Mouse (Mus musculus): ENCODE data around the gene Dgcr8. TPM values are rescaled to one million over a fixed set of nuclear protein-coding genes. Genes with fewer than 3 reads are reported as not detected.
A peak's percentile ranks its signal among the peaks of the same experiment; 100 is the strongest.
"Not testable (repeated sequence)": the region's sequence is repeated elsewhere in the genome, so short reads cannot be mapped to it uniquely, and the experiment has no call there.

Dgcr8 gene
- 38.5 and 40.9 TPM in 2 replicates for polyA plus RNA-seq (2015; fragmentation: Nextera tagmentation; extraction: Ambion mirVana)

DNA sequence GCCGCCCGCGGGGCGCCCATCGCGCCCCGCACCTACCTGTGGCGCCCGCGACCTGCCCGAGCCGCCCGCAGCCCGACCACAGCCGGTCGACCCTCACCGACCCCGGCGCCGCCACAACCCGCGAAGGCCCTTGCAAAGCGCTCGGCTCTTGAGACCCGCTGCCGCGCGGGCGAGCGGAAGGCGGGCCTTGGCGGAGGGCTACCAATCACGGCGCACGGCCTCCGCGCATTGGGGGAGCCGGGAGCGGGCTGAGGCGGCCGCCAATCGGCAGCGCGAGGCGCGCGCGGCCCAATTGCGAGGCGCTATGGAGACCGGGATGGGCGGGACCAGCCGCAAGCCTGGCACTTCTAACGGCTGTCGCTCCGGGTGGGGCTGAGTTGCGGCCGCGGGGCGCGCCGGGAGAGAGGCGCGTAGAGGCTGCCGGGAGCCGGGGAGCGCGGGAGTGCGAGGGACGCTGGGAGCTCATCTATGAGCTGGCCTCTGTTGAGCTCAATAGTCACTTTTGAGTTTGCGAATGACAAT, at the start of gene Dgcr8:
Gene Dgcr8, minus strand, starts transcription at position 180 of the 522 bp plus-strand sequence.
- WGBS: under 1% methylated on average over 64 of the region's 71 CpGs
- Histone ChIP-seq H3K27ac (replicated peaks) (peak within 1 kb of the TSS; percentile 81), H3K9me3 (no peaks in the 10 kb centered on the region), H3K36me3 (peaks cover 9% of the 10 kb centered on the region), H3K4me3 (peak within 1 kb of the TSS; percentile 89), H3K9ac (replicated peaks) (peak within 1 kb of the TSS; percentile 95), H3K4me1 (peaks cover 36% of the 10 kb centered on the region), H3K4me2 (replicated peaks) (peak within 1 kb of the TSS; percentile 85), H3K27me3 (no peaks in the 10 kb centered on the region)
- peak; percentile 100 for ATAC-seq (replicated peaks)

DNA sequence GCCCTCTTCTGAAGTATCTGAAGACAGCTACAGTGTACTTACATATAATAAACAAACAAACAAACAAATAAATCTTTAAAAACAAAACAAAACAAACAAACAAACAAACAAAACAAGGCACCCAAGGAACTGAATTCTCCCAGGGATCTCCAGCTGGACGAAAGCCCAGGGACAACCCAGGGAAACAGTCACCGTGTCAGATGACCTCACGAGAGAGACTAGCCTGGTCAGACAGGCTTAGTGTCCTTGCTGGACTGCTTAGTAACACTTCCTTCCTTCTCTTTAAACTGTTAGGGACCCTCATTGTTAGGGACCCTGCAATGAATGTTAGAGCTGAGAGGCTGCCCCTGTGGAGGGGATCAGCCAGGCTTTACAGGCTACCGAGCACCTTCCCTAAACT, 48.2 kb upstream of the Dgcr8 start:
- H3K36me3 ChIP-seq: peaks cover 4% of the 10 kb centered on the region; the same call in 1 of the 2 replicates
- H3K4me3 ChIP-seq: no peak overlapping the region
- WGBS: 90% methylated on average over 4 of the region's 4 CpGs
- no peak overlapping the region for H3K4me2 ChIP-seq (replicated peaks)
- H3K9me3 ChIP-seq: no peaks in the 10 kb centered on the region
- H3K27ac ChIP-seq (replicated peaks): no peak overlapping the region
- no peaks in the 10 kb centered on the region for H3K27me3 ChIP-seq
- ATAC-seq (replicated peaks): no peak
- H3K4me1 ChIP-seq: peaks cover 14% of the 10 kb centered on the region
- H3K9ac ChIP-seq (replicated peaks): no peak overlapping the region

DNA sequence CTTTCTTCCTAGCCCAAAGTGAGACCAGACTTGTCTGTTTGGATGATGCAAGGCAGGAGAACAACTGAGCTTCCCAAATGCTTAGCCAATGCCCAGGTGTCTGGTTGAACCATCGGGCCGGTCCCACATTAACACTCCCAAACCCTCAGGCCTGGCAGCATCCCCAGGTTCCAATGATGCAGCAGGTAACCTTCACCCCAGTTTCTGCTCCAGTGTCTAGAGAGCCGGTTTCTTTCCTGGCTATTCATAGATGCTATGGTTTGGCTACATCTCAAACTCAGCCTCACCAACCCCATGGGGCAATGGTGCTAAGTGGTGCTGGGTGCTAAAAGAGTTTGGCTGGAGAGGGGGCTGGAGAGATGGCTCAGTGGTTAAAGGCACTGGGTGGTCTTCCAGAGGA, 46.9 kb upstream of the Dgcr8 start:
- no peaks in the 10 kb centered on the region for H3K9me3 ChIP-seq
- WGBS: 96% methylated on average over 3 of the region's 3 CpGs

DNA sequence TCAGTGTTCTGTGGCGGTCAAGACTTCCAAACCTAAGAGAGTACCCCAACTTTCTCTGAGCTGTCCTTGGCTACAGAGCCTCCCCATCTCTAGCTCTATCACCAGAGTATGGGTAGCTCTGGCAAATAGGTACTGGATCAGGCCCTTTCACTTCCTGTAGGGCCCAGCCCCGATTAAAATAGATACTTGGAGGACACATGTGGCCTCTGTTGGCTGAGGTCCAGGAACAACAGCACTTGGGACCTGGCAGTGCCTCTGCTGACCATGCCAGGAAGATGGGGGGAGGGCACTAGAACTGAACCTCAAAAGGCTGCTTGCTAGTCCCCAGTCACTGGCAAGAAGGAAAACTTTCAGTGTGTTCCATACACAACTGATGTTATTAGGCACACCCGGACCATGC, 44.9 kb upstream of the Dgcr8 start:
- Histone ChIP-seq H3K27ac (replicated peaks) (no peak overlapping the region), H3K9ac (replicated peaks) (no peak overlapping the region), H3K36me3 (peaks cover 4% of the 10 kb centered on the region; the same call in 1 of the 2 replicates), H3K9me3 (no peaks in the 10 kb centered on the region), H3K4me3 (no peak overlapping the region), H3K4me1 (no peaks in the 10 kb centered on the region), H3K27me3 (no peaks in the 10 kb centered on the region), H3K4me2 (replicated peaks) (no peak overlapping the region)
- WGBS: 88% methylated on average over 3 of the region's 3 CpGs
- ATAC-seq (replicated peaks): no peak

More for the DNA sequence above, 46.9 kb upstream of the Dgcr8 start:
- Histone ChIP-seq H3K36me3 (peaks cover 4% of the 10 kb centered on the region; the same call in 1 of the 2 replicates), H3K4me2 (replicated peaks) (no peak overlapping the region), H3K9ac (replicated peaks) (no peak overlapping the region), H3K27ac (replicated peaks) (no peak overlapping the region), H3K4me3 (no peak overlapping the region), H3K27me3 (no peaks in the 10 kb centered on the region), H3K4me1 (peaks cover 12% of the 10 kb centered on the region)
- no peak for ATAC-seq (replicated peaks)

DNA sequence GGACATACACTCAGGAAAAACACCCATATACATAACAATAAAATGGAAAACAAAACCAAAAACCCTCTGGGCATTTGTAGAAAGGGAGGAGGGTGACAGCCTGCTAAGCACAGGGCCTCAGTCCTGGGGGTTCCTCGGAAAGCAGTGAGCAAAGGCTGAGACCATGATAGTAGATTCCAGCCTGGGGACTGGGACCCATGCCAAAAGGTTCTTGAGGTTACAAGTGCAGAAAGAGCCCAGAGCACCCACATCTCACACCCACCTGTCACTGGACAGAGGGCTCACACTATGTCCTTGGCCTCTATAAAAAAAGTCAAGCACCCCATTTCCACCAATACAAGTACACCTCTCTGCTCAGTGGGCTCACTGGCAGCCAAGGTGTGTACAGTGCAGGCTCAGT, 39.5 kb upstream of the Dgcr8 start:
- Histone ChIP-seq H3K9me3 (no peaks in the 10 kb centered on the region), H3K9ac (replicated peaks) (no peak overlapping the region), H3K4me2 (replicated peaks) (no peak overlapping the region), H3K27ac (replicated peaks) (no peak overlapping the region), H3K27me3 (no peaks in the 10 kb centered on the region), H3K4me3 (no peak overlapping the region), H3K4me1 (no peaks in the 10 kb centered on the region), H3K36me3 (peaks cover 4% of the 10 kb centered on the region; the same call in 1 of the 2 replicates)
- WGBS: 48% methylated on average over 1 of the region's 1 CpGs
- no peak for ATAC-seq (replicated peaks)

DNA sequence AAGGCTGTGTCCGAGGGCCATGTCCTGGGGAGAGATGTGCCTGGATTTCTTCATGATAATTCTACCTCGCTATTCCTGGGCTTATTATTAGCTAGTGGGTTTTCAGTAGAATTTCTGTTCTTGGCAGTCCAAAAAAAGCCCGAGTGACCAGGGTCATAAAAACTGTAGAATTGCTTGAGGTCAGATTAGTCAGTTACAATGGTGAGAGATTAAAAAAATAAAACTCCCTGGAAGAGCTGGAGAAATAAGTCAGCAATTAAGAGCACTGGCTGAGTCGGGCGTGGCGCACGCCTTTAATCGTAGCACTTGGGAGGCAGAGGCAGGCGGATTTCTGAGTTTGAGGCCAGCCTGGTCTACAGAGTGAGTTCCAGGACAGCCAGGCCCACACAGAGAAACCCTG, 38.9 kb upstream of the Dgcr8 start:
- H3K9me3 ChIP-seq: no peaks in the 10 kb centered on the region
- peaks cover 5% of the 10 kb centered on the region; the same call in 1 of the 2 replicates for H3K36me3 ChIP-seq
- H3K9ac ChIP-seq (replicated peaks): no peak overlapping the region
- H3K27me3 ChIP-seq: no peaks in the 10 kb centered on the region
- WGBS: 91% methylated on average over 9 of the region's 9 CpGs
- H3K4me1 ChIP-seq: no peaks in the 10 kb centered on the region
- H3K27ac ChIP-seq (replicated peaks): no peak overlapping the region
- no peak for ATAC-seq (replicated peaks)
- no peak overlapping the region for H3K4me2 ChIP-seq (replicated peaks)
- H3K4me3 ChIP-seq: no peak overlapping the region

DNA sequence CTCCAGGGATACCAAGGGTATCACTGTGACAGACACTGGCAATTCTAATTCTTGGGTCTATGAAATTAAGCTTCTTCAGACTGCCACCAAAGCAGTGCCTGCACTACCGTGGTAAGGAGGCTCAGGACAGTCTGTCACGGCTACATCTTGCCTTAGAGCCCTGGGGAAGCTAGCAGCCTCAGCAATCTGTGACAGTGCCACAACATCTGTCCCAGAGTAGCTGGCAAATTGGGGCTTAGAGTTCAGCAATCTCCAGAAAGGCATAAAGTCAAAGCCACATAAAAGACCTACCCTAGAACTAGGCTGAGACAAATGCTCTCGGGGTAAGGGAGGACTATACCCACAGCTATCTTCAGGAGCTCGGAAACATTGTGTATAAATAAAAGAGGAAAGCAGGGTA, 36.7 kb upstream of the Dgcr8 start:
- Histone ChIP-seq H3K27ac (replicated peaks) (no peak overlapping the region), H3K9me3 (no peaks in the 10 kb centered on the region), H3K4me2 (replicated peaks) (no peak overlapping the region), H3K4me1 (no peaks in the 10 kb centered on the region), H3K27me3 (no peaks in the 10 kb centered on the region), H3K4me3 (no peak overlapping the region), H3K9ac (replicated peaks) (no peak overlapping the region), H3K36me3 (peaks cover 18% of the 10 kb centered on the region)
- WGBS: 77% methylated on average over 4 of the region's 4 CpGs
- no peak for ATAC-seq (replicated peaks)

DNA sequence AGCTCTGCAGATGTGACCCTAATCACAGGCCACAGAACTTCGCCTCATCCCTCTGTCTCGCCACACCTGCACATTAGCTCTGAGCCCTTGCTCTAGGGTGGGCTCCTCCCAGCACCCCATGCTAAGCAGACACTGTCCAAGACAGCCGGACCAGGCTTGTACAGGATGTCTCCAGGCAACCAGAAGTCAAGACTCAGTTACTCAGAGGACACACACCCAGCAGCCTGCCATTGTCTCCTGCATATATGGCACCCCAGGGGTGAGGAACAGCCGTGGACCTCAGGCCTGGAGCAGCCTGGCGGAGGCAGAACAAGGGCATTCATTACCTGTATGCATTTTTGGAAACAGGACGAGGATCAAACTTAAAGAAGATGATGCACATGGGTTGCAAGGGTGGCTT, 35.0 kb upstream of the Dgcr8 start:
- H3K36me3 ChIP-seq: peaks cover 23% of the 10 kb centered on the region
- no peak for ATAC-seq (replicated peaks)
- no peak overlapping the region for H3K4me2 ChIP-seq (replicated peaks)
- WGBS: 78% methylated on average over 6 of the region's 6 CpGs
- H3K9ac ChIP-seq (replicated peaks): no peak overlapping the region
- no peaks in the 10 kb centered on the region for H3K9me3 ChIP-seq
- H3K27ac ChIP-seq (replicated peaks): no peak overlapping the region
- H3K27me3 ChIP-seq: no peaks in the 10 kb centered on the region
- no peaks in the 10 kb centered on the region for H3K4me1 ChIP-seq
- H3K4me3 ChIP-seq: no peak overlapping the region

DNA sequence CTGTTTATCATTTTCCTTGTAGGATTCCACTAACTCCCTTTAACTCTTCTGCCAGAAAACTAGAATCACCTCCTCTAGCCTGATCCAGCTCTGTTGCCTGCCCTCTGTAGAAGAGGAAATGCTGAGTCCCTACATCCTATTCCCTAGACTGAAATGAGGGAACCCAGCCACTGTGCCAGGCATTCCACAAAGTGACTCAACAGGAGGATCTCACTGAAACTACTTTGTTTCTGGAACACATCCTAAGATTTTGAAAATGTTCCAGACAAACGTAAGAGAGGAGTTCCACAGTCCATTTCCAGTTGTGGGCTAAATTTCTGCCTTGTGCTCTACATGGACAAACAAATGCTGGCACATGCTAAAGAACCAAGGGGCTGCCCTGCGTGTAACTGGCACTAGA, 34.4 kb upstream of the Dgcr8 start:
- Histone ChIP-seq H3K36me3 (peaks cover 23% of the 10 kb centered on the region), H3K9me3 (no peaks in the 10 kb centered on the region), H3K4me2 (replicated peaks) (no peak overlapping the region), H3K27ac (replicated peaks) (no peak overlapping the region), H3K4me3 (no peak overlapping the region), H3K4me1 (no peaks in the 10 kb centered on the region), H3K27me3 (no peaks in the 10 kb centered on the region), H3K9ac (replicated peaks) (no peak overlapping the region)
- no peak for ATAC-seq (replicated peaks)
- 86% methylated on average over 2 of the region's 2 CpGs for WGBS

DNA sequence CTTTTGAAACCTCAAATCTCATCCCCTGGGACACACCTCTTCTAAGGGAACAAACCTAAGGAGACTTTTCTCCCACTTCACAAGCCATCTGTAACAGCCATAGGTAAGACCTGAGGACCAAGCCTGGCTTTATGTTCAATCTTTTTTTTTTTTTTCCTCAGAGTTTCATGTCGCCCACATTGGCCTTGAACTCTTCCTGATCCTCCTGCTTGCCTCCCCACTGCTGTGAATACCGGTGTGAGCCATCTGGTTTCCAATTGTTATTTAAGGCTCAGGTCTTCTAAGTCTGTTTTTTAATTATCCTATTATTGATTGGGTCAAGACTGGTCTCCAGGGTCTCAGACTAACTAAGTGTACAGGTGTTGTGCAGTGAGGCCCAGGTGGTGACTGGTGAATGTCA, 32.4 kb upstream of the Dgcr8 start:
- H3K27ac ChIP-seq (replicated peaks): no peak overlapping the region
- H3K9me3 ChIP-seq: no peaks in the 10 kb centered on the region
- H3K27me3 ChIP-seq: no peaks in the 10 kb centered on the region
- no peaks in the 10 kb centered on the region for H3K4me1 ChIP-seq
- no peak overlapping the region for H3K9ac ChIP-seq (replicated peaks)
- no peak overlapping the region for H3K4me2 ChIP-seq (replicated peaks)
- H3K36me3 ChIP-seq: peaks cover 23% of the 10 kb centered on the region
- ATAC-seq (replicated peaks): no peak
- 79% methylated on average over 2 of the region's 2 CpGs for WGBS
- H3K4me3 ChIP-seq: no peak overlapping the region

DNA sequence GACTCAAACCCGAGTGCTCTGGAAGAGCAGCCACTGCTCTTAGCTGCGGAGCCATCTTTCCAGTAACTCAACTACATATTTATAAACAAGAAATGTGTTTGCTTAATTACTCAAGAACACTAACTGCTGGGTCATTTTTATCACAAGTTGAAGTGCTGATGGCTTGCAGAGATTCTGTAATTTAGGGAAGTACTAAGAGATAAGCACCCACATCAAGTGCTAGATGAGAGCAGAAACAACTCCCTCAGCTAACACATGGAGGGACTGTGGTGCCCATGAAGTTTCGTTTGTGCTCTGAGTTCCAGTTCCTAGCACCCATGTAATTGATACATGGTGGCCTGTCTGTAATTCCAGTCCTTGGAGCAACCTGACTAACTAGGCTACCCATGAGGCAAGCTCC, 29.9 kb upstream of the Dgcr8 start:
- 82% methylated on average over 3 of the region's 3 CpGs for WGBS
- no peaks in the 10 kb centered on the region for H3K27me3 ChIP-seq
- no peaks in the 10 kb centered on the region for H3K9me3 ChIP-seq
- no peak overlapping the region for H3K4me3 ChIP-seq
- H3K4me2 ChIP-seq (replicated peaks): no peak overlapping the region
- H3K4me1 ChIP-seq: no peaks in the 10 kb centered on the region
- no peak overlapping the region for H3K27ac ChIP-seq (replicated peaks)
- peaks cover 21% of the 10 kb centered on the region for H3K36me3 ChIP-seq
- H3K9ac ChIP-seq (replicated peaks): no peak overlapping the region
- no peak for ATAC-seq (replicated peaks)

DNA sequence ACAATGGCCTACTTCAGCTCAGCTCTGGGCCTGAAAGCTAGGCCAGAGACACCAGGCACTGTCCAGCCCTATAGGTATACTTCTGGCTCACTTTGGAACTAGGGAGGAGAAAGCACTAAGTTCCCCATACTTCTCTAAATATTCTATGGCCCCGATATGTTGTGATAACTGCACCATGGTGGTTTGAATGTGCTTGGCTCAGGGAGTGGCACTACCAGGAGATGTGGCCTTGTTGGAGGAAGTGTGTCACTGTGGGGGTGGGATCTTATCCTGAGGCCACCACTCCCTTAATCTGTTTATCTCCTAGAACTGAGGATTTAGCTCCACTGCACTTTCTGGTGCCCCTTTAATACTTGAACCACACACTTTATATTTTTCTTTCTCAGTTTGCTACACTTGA, 19.1 kb upstream of the Dgcr8 start:
- no peak overlapping the region for H3K27ac ChIP-seq (replicated peaks)
- no peaks in the 10 kb centered on the region for H3K27me3 ChIP-seq
- no peak for ATAC-seq (replicated peaks)
- no peaks in the 10 kb centered on the region for H3K9me3 ChIP-seq
- H3K4me1 ChIP-seq: no peaks in the 10 kb centered on the region
- WGBS: 90% methylated on average over 1 of the region's 1 CpGs
- H3K4me3 ChIP-seq: no peak overlapping the region
- no peak overlapping the region for H3K9ac ChIP-seq (replicated peaks)
- H3K4me2 ChIP-seq (replicated peaks): no peak overlapping the region
- H3K36me3 ChIP-seq: peaks cover 40% of the 10 kb centered on the region

DNA sequence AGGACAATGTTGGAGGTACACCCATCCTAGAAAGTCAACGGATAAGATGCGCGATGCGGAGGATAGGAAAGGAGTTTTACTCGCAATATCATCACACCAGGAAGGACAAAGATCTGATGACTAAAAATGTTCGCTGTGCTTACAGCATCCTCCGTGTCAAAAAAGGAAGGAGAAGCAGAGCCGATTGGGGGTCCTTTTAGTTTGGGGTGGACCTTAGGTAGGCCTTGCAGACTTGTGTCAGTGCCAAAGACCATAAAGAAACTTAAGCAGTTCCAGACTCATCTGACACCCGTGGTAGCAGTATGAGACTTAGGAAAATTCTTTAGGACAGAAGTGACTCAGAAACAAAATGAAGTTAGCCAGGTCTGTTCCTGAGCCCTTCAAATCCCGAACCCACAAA, 568 bp upstream of the Dgcr8 start:
- Histone ChIP-seq H3K4me3 (peak overlapping the region; percentile 89), H3K9ac (replicated peaks) (peak overlapping the region; percentile 38), H3K27ac (replicated peaks) (peak overlapping the region; percentile 67), H3K4me2 (replicated peaks) (peak overlapping the region; percentile 85), H3K4me1 (peaks cover 36% of the 10 kb centered on the region)
- H3K27me3 ChIP-seq; H3K36me3 ChIP-seq; H3K9me3 ChIP-seq; ATAC-seq (replicated peaks): not testable (repeated sequence)
- WGBS: 4% methylated on average over 10 of the region's 10 CpGs
